Mouse (Mus musculus): ENCODE data around the gene Nfib.

- TF ChIP-seq CTCF (IDR thresholded peaks at IDR 0.05; ENCODE audit: borderline replicate concordance, insufficient read depth, low read depth, low read length), result no peak
- TF ChIP-seq POLR2A (IDR thresholded peaks at IDR 0.05; ENCODE audit: borderline replicate concordance, insufficient read depth, low read length), result no peak
Observed at GRCm38 (mm10) chr4:82516211-82516795, 189.2 kb downstream of the Nfib start.
